Mouse (Mus musculus) limb, embryonic 10.5 days (tissue): ENCODE results near the gene Lmntd2. TPM values are rescaled to one million over a fixed set of nuclear protein-coding genes. Genes with fewer than 3 reads are reported as not detected.
A peak's percentile ranks its signal among the peaks of the same experiment; 100 is the strongest.

ENCODE experiments used
- DNase-seq: peaks from one replicate; pipeline ENCODE4 v3.0.0-alpha.2; 2017; ENCODE audit warnings: low spot score
- H3K27ac ChIP-seq: fragments of 300-500 bp; sonication (generic); 2 replicates; pipeline ENCODE4 v1.5.1; 2016; ENCODE audit warnings: mild to moderate bottlenecking
- H3K27me3 ChIP-seq: fragments of 300-500 bp; sonication (generic); 2 replicates; pipeline ENCODE4 v1.6.1; 2016; ENCODE audit warnings: low read depth, mild to moderate bottlenecking; ENCODE audit not compliant: poor library complexity, severe bottlenecking
- H3K36me3 ChIP-seq: fragments of 300-500 bp; sonication (generic); 2 replicates; pipeline ENCODE4 v1.6.1; 2016; ENCODE audit warnings: mild to moderate bottlenecking, moderate library complexity
- H3K4me1 ChIP-seq: fragments of 300-500 bp; sonication (generic); 2 replicates; pipeline ENCODE4 v1.6.1; 2016
- H3K4me3 ChIP-seq: fragments of 300-500 bp; sonication (generic); 2 replicates; pipeline ENCODE4 v1.5.1; 2016; ENCODE audit warnings: mild to moderate bottlenecking, moderate library complexity
- H3K9me3 ChIP-seq: fragments of 300-500 bp; sonication (generic); replicated peaks from 2 replicates; pipeline ENCODE4 v1.6.1; 2016; ENCODE audit warnings: mild to moderate bottlenecking
- WGBS: fragments of 180-500 bp; shearing (Covaris S2); methylation state at CpG from one replicate; pipeline ENCODE4 v1.1.7; 2016; 5-methylcytosine and 5-hydroxymethylcytosine counted together
- microRNA counts: library from miRNA; unstranded; fragments of <30 nt; microRNA quantifications from one replicate; lab custom pipeline; 2017
- microRNA-seq: library from miRNA; unstranded; fragments of <30 nt; microRNA quantifications from one replicate; pipeline ENCODE4, GENCODE M21; 2017
- polyA plus RNA-seq: library from polyadenylated mRNA; unstranded; fragments of >200 nt; fragmentation: Nextera tagmentation; extraction: Ambion mirVana; gene quantifications from 2 replicates; pipeline ENCODE4 v1.2.1, GENCODE M21; 2016

Gene Lmntd2
- polyA plus RNA-seq, 1 experiment from 2014 or later: 4.5 TPM

- 82% methylated on average over 1 of the region's 1 CpGs for WGBS
These were observed 44.6 kb downstream of the Lmntd2 start for GRCm38 (mm10) chr7:141169300-141169699.

GRCm38 (mm10) chr7:141168518-141168953 is 45.3 kb downstream of the Lmntd2 start:
- peak overlapping the region; percentile 54 for H3K4me3 ChIP-seq
- 2% methylated on average over 22 of the region's 22 CpGs for WGBS
- H3K27me3 ChIP-seq: no peaks in the 10 kb centered on the region
- H3K27ac ChIP-seq: peak overlapping the region; percentile 78
- no peaks in the 10 kb centered on the region for H3K9me3 ChIP-seq
- peak; percentile 65 for DNase-seq
- peaks cover 31% of the 10 kb centered on the region for H3K4me1 ChIP-seq
- peaks cover 28% of the 10 kb centered on the region for H3K36me3 ChIP-seq

More at GRCm38 (mm10) chr7:141169300-141169699, 44.6 kb downstream of the Lmntd2 start:
- H3K27me3 ChIP-seq: no peaks in the 10 kb centered on the region
- no peak overlapping the region for H3K4me3 ChIP-seq
- no peak for DNase-seq
- no peaks in the 10 kb centered on the region for H3K9me3 ChIP-seq
- peaks cover 20% of the 10 kb centered on the region for H3K36me3 ChIP-seq
- H3K4me1 ChIP-seq: peaks cover 32% of the 10 kb centered on the region
- H3K27ac ChIP-seq: 0 out of 2 replicates have a peak overlapping the region, but pooled peaks have one; percentile 78

- no peak for DNase-seq
- no peaks in the 10 kb centered on the region for H3K27me3 ChIP-seq
- H3K4me1 ChIP-seq: peaks cover 26% of the 10 kb centered on the region
- H3K9me3 ChIP-seq: no peaks in the 10 kb centered on the region
- H3K27ac ChIP-seq: peak overlapping the region; percentile 78
- WGBS: 17% methylated on average over 7 of the region's 7 CpGs
- H3K4me3 ChIP-seq: peak overlapping the region; percentile 54
- H3K36me3 ChIP-seq: peaks cover 33% of the 10 kb centered on the region
These were observed 45.9 kb downstream of the Lmntd2 start for GRCm38 (mm10) chr7:141167901-141168517.

GRCm38 (mm10) chr7:141164850-141165249 is 49.0 kb downstream of the Lmntd2 start:
- Histone ChIP-seq H3K4me3 (no peak overlapping the region), H3K9me3 (no peaks in the 10 kb centered on the region), H3K4me1 (peaks cover 19% of the 10 kb centered on the region), H3K36me3 (peaks cover 63% of the 10 kb centered on the region), H3K27ac (no peak overlapping the region), H3K27me3 (no peaks in the 10 kb centered on the region)
- no peak for DNase-seq
- WGBS: 91% methylated on average over 6 of the region's 6 CpGs

GRCm38 (mm10) chr7:141164397-141164796 is 49.5 kb downstream of the Lmntd2 start:
- DNase-seq: no peak
- 95% methylated on average over 7 of the region's 7 CpGs for whole genome bisulfite sequencing
- H3K4me3 ChIP-seq: no peak overlapping the region
- H3K36me3 ChIP-seq: peaks cover 67% of the 10 kb centered on the region
- no peak overlapping the region for H3K27ac ChIP-seq
- peaks cover 19% of the 10 kb centered on the region for H3K4me1 ChIP-seq
- H3K9me3 ChIP-seq: no peaks in the 10 kb centered on the region
- H3K27me3 ChIP-seq: no peaks in the 10 kb centered on the region

MicroRNAs within 50 kb of the gene (microRNA counts, 519-probe panel; counts per million panel counts)
- 4,610 counts per million, percentile 83 among the panel's probes with 10 or more counts for microRNA mmu-miR-210 (lab: Ali Mortazavi, UCI)

Small RNAs within 50 kb of the gene (microRNA-seq; reads per million reads assigned to microRNA genes)
- gene Mir210: 237 reads per million, percentile 58 among the genes with 10 or more reads in this experiment

Other genes starting within 250 kb of the Lmntd2 start
- 27.9 and 43.1 TPM in 2 replicates for gene Ifitm1, start 246.9 kb downstream of the Lmntd2 start, polyA plus RNA-seq
- 54.0 and 56.4 TPM in 2 replicates for gene Ifitm3, start 203.3 kb downstream of the Lmntd2 start, polyA plus RNA-seq
- gene Ifitm6, start 196.2 kb downstream of the Lmntd2 start, polyA plus RNA-seq: 0.31 TPM in 1 of 2 replicates, not detected in the other
- not detected in 2 replicates for gene Gm17387, start 184.9 kb downstream of the Lmntd2 start, polyA plus RNA-seq
- gene B4galnt4, start 153.0 kb downstream of the Lmntd2 start, polyA plus RNA-seq: 26.2 and 30.7 TPM in 2 replicates
- gene Pkp3, start 135.9 kb downstream of the Lmntd2 start, polyA plus RNA-seq: 6.0 and 8.2 TPM in 2 replicates
- gene Sigirr, start 113.5 kb downstream of the Lmntd2 start, polyA plus RNA-seq: 2.3 TPM in 2 replicates
- gene Ano9, start 96.3 kb downstream of the Lmntd2 start, polyA plus RNA-seq: 0.64 and 0.67 TPM in 2 replicates
- gene Ptdss2, start 91.7 kb downstream of the Lmntd2 start, polyA plus RNA-seq: 85.6 and 95.2 TPM in 2 replicates
- 67.7 and 85.0 TPM in 2 replicates for gene Rnh1, start 41.2 kb downstream of the Lmntd2 start, polyA plus RNA-seq
- gene Hras, start 20.1 kb downstream of the Lmntd2 start, polyA plus RNA-seq: 101 and 104 TPM in 2 replicates
- gene Lrrc56, start 19.9 kb downstream of the Lmntd2 start, polyA plus RNA-seq: 14.0 and 21.8 TPM in 2 replicates
- 44.7 and 53.5 TPM in 2 replicates for gene Rassf7, start 1.8 kb upstream of the Lmntd2 start, polyA plus RNA-seq
- gene Phrf1, start 14.7 kb upstream of the Lmntd2 start, polyA plus RNA-seq: 121 and 131 TPM in 2 replicates
- gene Irf7, start 52.4 kb upstream of the Lmntd2 start, polyA plus RNA-seq: 0.50 and 0.73 TPM in 2 replicates
- gene Cdhr5, start 62.7 kb upstream of the Lmntd2 start, polyA plus RNA-seq: 0.19 TPM in 1 of 2 replicates, not detected in the other
- gene Sct, start 65.1 kb upstream of the Lmntd2 start, polyA plus RNA-seq: 9.7 and 11.3 TPM in 2 replicates
- 0.68 and 0.93 TPM in 2 replicates for gene Drd4, start 77.9 kb upstream of the Lmntd2 start, polyA plus RNA-seq
- gene Deaf1, start 113.6 kb upstream of the Lmntd2 start, polyA plus RNA-seq: 44.1 and 59.5 TPM in 2 replicates
- gene Tmem80, start 113.7 kb upstream of the Lmntd2 start, polyA plus RNA-seq: 42.9 and 46.1 TPM in 2 replicates
- gene Eps8l2, start 124.8 kb upstream of the Lmntd2 start, polyA plus RNA-seq: 3.4 and 5.0 TPM in 2 replicates
- 258 and 272 TPM in 2 replicates for gene Taldo1, start 178.1 kb upstream of the Lmntd2 start, polyA plus RNA-seq
- 44.5 and 56.4 TPM in 2 replicates for gene Gatd1, start 200.1 kb upstream of the Lmntd2 start, polyA plus RNA-seq
- gene Cend1, start 215.4 kb upstream of the Lmntd2 start, polyA plus RNA-seq: 6.0 and 8.8 TPM in 2 replicates
- 43.6 and 48.3 TPM in 2 replicates for gene Slc25a22, start 223.8 kb upstream of the Lmntd2 start, polyA plus RNA-seq
- 26.8 and 30.0 TPM in 2 replicates for gene Pidd1, start 229.9 kb upstream of the Lmntd2 start, polyA plus RNA-seq
- gene Rplp2, start 233.3 kb upstream of the Lmntd2 start, polyA plus RNA-seq: 1,138 and 1,369 TPM in 2 replicates
- gene Pnpla2, start 241.1 kb upstream of the Lmntd2 start, polyA plus RNA-seq: 11.6 and 12.4 TPM in 2 replicates
- gene Cracr2b, start 247.0 kb upstream of the Lmntd2 start, polyA plus RNA-seq: 7.0 and 7.8 TPM in 2 replicates